Mouse (Mus musculus) stomach, embryonic 15.5 days (tissue): Measurements from ENCODE around the gene Ccn6. TPM values are rescaled to one million over a fixed set of nuclear protein-coding genes. Genes with fewer than 3 reads are reported as not detected.
"Not testable (repeated sequence)": the region's sequence is repeated elsewhere in the genome, so short reads cannot be mapped to it uniquely, and the experiment has no call there.

Experiments used
- ATAC-seq: fragments of 200-750 bp; cut with Nextera tagmentation; 2 replicates; pipeline ENCODE4 v1.8.0; 2017; ENCODE audit warnings: low read depth, moderate number of reproducible peaks, moderate TSS enrichment; ENCODE audit not compliant: insufficient read depth, low FRiP score
- H3K27ac ChIP-seq: fragments of 300-500 bp; sonication (generic); 2 replicates; pipeline ENCODE4 v1.5.1; 2015; ENCODE audit warnings: mild to moderate bottlenecking, inconsistent platforms
- H3K27me3 ChIP-seq: fragments of 300-500 bp; sonication (generic); replicated peaks from 2 replicates; pipeline ENCODE4 v1.6.1; 2015; ENCODE audit warnings: inconsistent platforms
- H3K36me3 ChIP-seq: fragments of 300-500 bp; sonication (generic); 2 replicates; pipeline ENCODE4 v1.6.1; 2015; ENCODE audit warnings: inconsistent platforms
- H3K4me1 ChIP-seq: fragments of 300-500 bp; sonication (generic); 2 replicates; pipeline ENCODE4 v1.6.1; 2015; ENCODE audit warnings: inconsistent platforms
- H3K4me2 ChIP-seq: fragments of 300-500 bp; sonication (generic); 2 replicates; pipeline ENCODE4 v1.6.1; 2015; ENCODE audit warnings: mild to moderate bottlenecking, inconsistent platforms
- H3K4me3 ChIP-seq: fragments of 300-500 bp; sonication (generic); replicated peaks from 2 replicates; pipeline ENCODE4 v1.5.1; 2015; ENCODE audit warnings: inconsistent platforms
- H3K9ac ChIP-seq: fragments of 300-500 bp; sonication (generic); 2 replicates; pipeline ENCODE4 v1.6.1; 2015; ENCODE audit warnings: inconsistent platforms
- H3K9me3 ChIP-seq: fragments of 300-500 bp; sonication (generic); 2 replicates; pipeline ENCODE4 v1.6.1; 2016; ENCODE audit warnings: inconsistent platforms
- WGBS: fragments of 180-500 bp; shearing (Covaris S2); methylation state at CpG from one replicate; pipeline ENCODE4 v1.1.7; 2015; 5-methylcytosine and 5-hydroxymethylcytosine counted together
- polyA plus RNA-seq: library from polyadenylated mRNA; unstranded; fragments of >200 nt; fragmentation: Nextera tagmentation; extraction: Ambion mirVana; gene quantifications from 2 replicates; pipeline ENCODE4 v1.2.1, GENCODE M21; 2015

The Ccn6 gene
- polyA plus RNA-seq, result 0.33 and 0.52 TPM in 2 replicates

DNA sequence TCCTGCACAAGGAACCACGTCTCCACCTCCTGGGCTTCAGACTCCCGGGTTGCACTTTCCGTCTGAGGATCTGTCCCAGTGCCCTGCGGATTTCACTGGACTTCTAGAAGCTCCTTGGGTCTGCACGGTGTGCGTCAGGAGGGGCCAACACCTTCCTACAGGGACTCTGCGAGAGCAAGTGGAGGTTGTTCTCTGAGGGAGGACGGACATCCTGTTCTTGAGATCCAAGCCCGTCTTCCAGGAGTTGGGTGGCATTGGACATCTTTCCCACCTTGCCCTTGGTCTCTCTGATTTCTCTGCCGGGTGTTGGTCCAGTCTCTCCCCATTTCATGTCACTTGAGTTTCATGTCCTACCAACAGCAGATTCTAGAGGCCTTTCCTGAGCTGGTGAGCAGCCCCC lies at the start of gene Ccn6:
TSS of gene Ccn6 (minus strand) at position 101 of the 400 bp plus-strand sequence.
- H3K4me3 ChIP-seq, result no peak within 1 kb of the TSS; the same call in 1 of the 2 replicates
- ATAC-seq, result no peak

DNA sequence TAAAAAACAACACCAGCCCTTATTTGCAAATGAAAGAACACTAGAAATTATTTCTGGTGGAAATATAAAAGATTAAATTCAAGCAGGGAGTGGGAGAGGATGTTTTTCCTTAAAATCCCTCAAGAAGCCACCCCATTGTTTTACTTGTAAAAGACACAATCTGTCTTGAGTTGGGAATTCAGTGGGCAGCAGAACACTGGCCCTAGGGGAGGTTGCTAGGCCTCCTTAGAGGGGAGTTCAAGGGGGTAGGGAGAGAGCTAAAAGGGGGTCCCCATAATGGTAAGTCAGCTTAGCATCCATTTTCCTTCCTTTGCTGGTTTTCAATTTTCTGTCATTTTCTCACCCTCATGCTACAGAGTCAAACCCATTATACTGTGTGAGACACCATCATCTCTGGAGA lies 46.4 kb upstream of the Ccn6 start:
- no peak for ATAC-seq

More for the DNA sequence above, at the start of gene Ccn6:
- peaks cover 10% of the 10 kb centered on the region; the same call in 1 of the 2 replicates for H3K4me1 ChIP-seq
- H3K27me3 ChIP-seq, result no peaks in the 10 kb centered on the region
- no peak within 1 kb of the TSS for H3K27ac ChIP-seq
- peak within 1 kb of the TSS; percentile 41 for H3K4me2 ChIP-seq
- H3K36me3 ChIP-seq, result no peaks in the 10 kb centered on the region
- no peaks in the 10 kb centered on the region for H3K9me3 ChIP-seq
- WGBS, result 80% methylated on average over 10 of the region's 10 CpGs
- H3K9ac ChIP-seq, result no peak within 1 kb of the TSS

DNA sequence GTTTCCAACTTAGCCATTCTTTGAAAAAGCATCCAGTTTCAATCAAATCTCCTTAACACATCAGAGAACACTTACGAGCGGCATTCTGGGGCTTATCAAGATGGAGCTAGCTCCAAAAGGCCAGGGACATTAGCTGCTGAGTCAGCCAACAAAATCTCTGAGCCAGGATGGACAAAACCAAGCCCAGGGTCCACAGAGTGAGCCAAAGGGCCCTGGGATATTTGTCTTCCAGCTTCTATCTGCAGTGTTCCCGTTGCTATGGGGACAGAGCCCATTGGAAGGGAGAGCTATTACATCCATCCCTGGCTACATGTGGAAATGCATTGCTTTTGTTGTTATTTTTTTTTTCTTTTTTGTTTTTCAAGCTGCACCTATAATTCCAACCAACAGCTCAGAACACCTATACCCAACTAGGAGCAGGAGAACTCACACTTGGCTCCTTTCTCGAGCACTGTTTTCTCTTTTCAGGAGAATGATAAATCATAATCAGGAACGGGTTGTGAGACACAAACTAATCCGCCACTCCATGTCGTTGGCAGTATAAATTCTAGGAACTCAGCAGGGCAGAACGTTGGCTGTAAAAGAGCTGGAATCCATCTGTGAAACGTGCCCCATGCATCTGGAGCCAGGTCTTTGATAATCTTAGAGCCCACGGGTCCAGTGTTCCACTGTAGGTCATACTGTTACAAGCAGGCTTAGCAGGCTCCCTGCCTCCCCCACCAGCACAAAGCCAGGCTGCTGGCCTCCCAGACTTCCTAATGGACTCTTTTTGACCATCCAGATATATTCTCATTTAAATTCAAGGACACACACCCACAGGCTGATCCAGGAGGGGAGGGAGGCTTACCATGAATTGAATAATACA lies 45.8 kb upstream of the Ccn6 start:
- H3K4me3 ChIP-seq, result no peak overlapping the region
- 56% methylated on average over 10 of the region's 10 CpGs for WGBS
- H3K4me2 ChIP-seq, result no peak overlapping the region
- H3K27ac ChIP-seq, result no peak overlapping the region
- H3K4me1 ChIP-seq, result no peaks in the 10 kb centered on the region
- no peaks in the 10 kb centered on the region for H3K27me3 ChIP-seq
- H3K36me3 ChIP-seq, result no peaks in the 10 kb centered on the region
- no peak overlapping the region for H3K9ac ChIP-seq
- H3K9me3 ChIP-seq, result 0 out of 2 replicates have a peak, but pooled peaks cover 3% of the 10 kb centered on the region
- ATAC-seq, result no peak

More for the DNA sequence above, 46.4 kb upstream of the Ccn6 start:
- no peaks in the 10 kb centered on the region for H3K36me3 ChIP-seq
- no peak overlapping the region for H3K4me3 ChIP-seq
- H3K9me3 ChIP-seq, result 0 out of 2 replicates have a peak, but pooled peaks cover under 1% of the 10 kb centered on the region
- H3K27me3 ChIP-seq, result no peaks in the 10 kb centered on the region
- no peak overlapping the region for H3K27ac ChIP-seq
- H3K4me1 ChIP-seq, result no peaks in the 10 kb centered on the region
- no peak overlapping the region for H3K4me2 ChIP-seq
- H3K9ac ChIP-seq, result no peak overlapping the region

DNA sequence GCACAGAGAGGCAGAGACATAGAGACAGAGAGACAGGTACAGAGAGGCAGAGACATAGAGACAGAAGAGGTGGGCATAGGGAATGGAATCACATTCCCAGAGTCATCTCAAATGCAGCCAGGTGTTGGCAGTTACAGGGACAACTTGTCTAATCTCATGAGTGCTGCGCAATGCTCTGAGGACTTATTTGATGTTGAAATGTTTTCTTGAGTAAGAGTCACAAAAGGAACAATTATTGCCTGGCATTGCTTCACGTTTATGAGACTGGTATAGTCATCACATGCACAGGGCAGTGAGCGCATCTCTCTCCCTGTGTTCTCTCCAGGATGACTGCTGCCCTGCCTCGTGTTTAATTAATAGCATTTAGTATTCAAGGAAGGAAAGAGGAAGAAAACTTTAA lies 45.1 kb upstream of the Ccn6 start:
- 77% methylated on average over 4 of the region's 4 CpGs for WGBS
- Histone ChIP-seq H3K4me2 (no peak overlapping the region), H3K9ac (no peak overlapping the region), H3K36me3 (no peaks in the 10 kb centered on the region), H3K4me1 (no peaks in the 10 kb centered on the region), H3K9me3 (0 out of 2 replicates have a peak, but pooled peaks cover 3% of the 10 kb centered on the region), H3K27ac (no peak overlapping the region), H3K27me3 (no peaks in the 10 kb centered on the region), H3K4me3 (no peak overlapping the region)
- ATAC-seq, result no peak

DNA sequence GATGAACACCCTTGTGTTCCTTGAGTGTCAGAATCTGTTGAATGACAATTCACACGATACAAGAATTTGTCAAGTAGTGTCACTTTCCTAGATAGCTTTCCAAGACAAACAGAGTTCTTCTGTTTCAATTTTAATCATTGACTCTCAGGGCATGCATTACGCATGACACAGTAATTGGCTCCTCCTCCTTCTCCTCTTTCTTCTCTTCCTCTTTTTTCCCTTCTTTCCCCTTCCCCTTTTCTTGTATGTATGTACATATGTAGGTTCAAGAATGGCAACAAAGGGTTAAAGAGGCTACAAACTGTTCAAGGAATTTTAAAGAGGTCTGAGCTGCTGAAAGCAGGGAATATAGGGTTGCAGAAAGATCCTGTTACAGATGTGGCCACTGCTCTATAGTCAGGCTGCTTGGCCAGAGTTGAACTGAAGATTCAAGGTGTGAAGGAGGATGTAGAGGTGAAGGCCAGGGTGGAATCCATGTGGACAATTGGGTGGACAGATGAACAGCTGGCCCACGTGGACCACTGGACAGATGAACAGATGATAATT lies 43.8 kb upstream of the Ccn6 start:
- no peaks in the 10 kb centered on the region for H3K4me1 ChIP-seq
- H3K36me3 ChIP-seq, result no peaks in the 10 kb centered on the region
- H3K4me2 ChIP-seq, result no peak overlapping the region
- H3K9me3 ChIP-seq, result 0 out of 2 replicates have a peak, but pooled peaks cover 3% of the 10 kb centered on the region
- no peaks in the 10 kb centered on the region for H3K27me3 ChIP-seq
- no peak for ATAC-seq
- H3K9ac ChIP-seq, result no peak overlapping the region
- WGBS, result 61% methylated on average over 3 of the region's 3 CpGs
- H3K4me3 ChIP-seq, result no peak overlapping the region
- no peak overlapping the region for H3K27ac ChIP-seq

DNA sequence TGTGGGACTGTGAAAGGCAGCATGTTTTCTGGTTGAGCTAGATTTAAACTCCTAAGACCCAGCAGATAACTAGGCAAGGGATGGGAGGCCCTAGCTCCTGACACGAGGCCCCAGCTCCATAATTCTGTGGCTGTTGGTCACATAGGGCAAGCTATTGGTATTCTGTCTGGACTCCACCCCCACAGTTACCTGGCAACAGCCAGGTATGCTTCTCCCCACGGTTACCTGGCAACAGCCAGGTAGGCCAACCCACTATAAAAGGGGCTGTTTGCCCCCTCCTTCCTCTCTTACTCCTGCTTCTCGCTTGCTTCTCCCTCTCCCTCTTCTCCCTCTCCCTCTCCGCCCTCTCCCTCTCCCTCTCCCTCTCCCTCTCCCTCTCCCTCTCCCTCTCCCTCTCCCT lies 38.9 kb upstream of the Ccn6 start:
- ATAC-seq, result no peak
- WGBS, result 51% methylated on average over 4 of the region's 4 CpGs
- no peaks in the 10 kb centered on the region for H3K27me3 ChIP-seq
- H3K36me3 ChIP-seq, result no peaks in the 10 kb centered on the region
- no peaks in the 10 kb centered on the region for H3K4me1 ChIP-seq
- H3K9me3 ChIP-seq, result 0 out of 2 replicates have a peak, but pooled peaks cover 3% of the 10 kb centered on the region
- no peak overlapping the region for H3K9ac ChIP-seq
- no peak overlapping the region for H3K4me2 ChIP-seq
- no peak overlapping the region for H3K27ac ChIP-seq
- no peak overlapping the region for H3K4me3 ChIP-seq

DNA sequence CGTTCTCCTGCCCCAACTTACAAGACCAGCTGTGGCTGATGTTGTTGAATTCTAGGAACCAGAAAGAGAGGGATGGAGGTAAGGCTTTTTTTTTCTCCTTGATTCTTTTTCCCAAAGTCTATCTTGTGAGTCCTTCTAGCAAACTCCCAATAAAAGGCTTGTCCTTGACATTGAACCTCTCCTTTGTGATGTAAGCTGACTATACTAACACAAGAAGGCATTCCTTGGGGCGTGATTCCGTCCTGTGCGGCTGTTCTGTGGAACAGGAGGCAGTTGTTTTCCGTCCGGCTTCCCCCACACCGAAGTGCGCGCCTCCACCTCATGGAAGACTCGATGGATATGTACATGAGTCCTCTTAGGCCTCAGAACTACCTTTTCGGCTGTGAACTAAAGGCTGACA lies 34.6 kb upstream of the Ccn6 start:
- H3K9ac ChIP-seq, ATAC-seq, H3K4me3 ChIP-seq, H3K27me3 ChIP-seq, H3K27ac ChIP-seq, H3K9me3 ChIP-seq, H3K4me2 ChIP-seq, H3K4me1 ChIP-seq, H3K36me3 ChIP-seq: not testable (repeated sequence)
- WGBS, result 92% methylated on average over 11 of the region's 11 CpGs

DNA sequence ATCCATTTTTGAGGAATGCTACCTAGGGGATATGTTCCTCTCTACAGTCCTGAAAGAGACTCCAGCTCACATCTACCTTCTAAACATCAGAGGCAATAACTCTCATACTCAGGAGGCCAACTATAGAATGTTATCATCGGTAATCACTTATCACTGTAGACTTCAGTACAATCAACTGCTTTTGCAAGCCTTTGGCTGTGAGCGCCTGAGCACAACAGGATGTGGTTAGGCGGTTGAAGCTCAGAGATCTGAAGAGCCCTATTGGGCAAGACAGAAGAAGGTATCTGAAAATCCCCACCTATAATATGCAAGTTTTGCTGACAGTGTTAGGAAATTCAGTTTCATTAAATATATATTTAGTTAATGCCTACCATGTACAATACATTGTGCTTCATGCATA lies 29.1 kb upstream of the Ccn6 start:
- H3K9me3 ChIP-seq, result no peaks in the 10 kb centered on the region
- no peak overlapping the region for H3K4me3 ChIP-seq
- H3K4me1 ChIP-seq, result no peaks in the 10 kb centered on the region
- no peaks in the 10 kb centered on the region for H3K27me3 ChIP-seq
- H3K36me3 ChIP-seq, result no peaks in the 10 kb centered on the region
- WGBS, result 87% methylated on average over 3 of the region's 3 CpGs
- no peak overlapping the region for H3K4me2 ChIP-seq
- ATAC-seq, result no peak
- H3K9ac ChIP-seq, result no peak overlapping the region
- no peak overlapping the region for H3K27ac ChIP-seq

DNA sequence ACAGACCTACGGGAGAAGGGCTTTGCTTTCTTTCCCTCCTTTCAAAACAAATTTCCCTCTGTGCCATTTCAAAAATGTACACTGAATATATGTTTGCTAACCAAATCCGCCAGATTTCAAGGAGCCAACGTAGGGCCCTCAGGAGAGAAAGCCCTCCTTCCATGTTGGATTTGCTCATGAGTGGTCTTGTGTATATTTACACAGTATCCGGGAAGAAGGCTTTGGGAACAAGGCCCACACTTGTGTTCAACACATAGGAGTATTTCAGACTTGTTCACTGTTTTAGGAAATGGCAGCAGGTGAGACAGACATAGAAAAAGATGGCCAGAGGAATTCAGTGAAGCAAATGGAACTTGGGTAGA lies 21.9 kb upstream of the Ccn6 start:
- H3K4me1 ChIP-seq, result no peaks in the 10 kb centered on the region
- H3K27me3 ChIP-seq, result no peaks in the 10 kb centered on the region
- WGBS, result 70% methylated on average over 4 of the region's 4 CpGs
- H3K27ac ChIP-seq, result no peak overlapping the region
- H3K36me3 ChIP-seq, result no peaks in the 10 kb centered on the region
- H3K9ac ChIP-seq, result no peak overlapping the region
- H3K9me3 ChIP-seq, result no peaks in the 10 kb centered on the region
- no peak overlapping the region for H3K4me2 ChIP-seq
- H3K4me3 ChIP-seq, result no peak overlapping the region
- ATAC-seq, result no peak

DNA sequence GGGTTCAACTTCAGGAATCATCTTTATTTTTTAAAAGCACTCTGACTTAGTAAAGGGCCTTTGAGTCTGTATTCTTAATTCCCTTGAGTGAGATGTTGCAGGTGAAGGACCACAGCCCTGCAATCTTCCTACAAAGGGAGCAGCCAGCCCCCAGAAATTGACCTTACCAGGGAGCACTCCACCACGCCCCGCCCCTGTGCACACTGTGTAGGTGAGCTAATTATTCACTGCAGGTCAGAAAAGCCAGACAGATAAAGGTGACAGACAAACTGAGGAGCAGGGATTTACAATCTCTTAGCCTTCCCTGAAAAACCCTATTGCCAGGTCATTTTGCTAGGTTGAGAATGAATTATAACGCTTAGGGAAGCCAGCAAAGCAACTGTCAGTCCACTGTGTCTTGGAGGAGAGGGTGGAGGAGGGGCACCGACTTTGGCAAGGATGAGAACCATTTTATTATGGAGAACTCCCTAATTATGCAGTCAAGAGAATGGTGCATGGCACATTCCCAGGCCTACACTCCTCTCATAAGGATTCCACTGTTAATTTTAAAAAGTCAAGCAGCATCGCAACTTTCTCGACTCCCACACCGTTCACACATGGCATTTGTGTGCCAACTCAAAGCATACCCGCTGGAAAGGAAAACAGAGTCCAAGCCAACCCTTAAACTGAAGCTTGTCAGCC lies 21.4 kb upstream of the Ccn6 start:
- WGBS, result 78% methylated on average over 8 of the region's 8 CpGs
- no peaks in the 10 kb centered on the region for H3K9me3 ChIP-seq
- H3K9ac ChIP-seq, result no peak overlapping the region
- ATAC-seq, result no peak
- no peak overlapping the region for H3K4me2 ChIP-seq
- H3K27me3 ChIP-seq, result no peaks in the 10 kb centered on the region
- no peaks in the 10 kb centered on the region for H3K4me1 ChIP-seq
- no peaks in the 10 kb centered on the region for H3K36me3 ChIP-seq
- H3K4me3 ChIP-seq, result no peak overlapping the region
- H3K27ac ChIP-seq, result no peak overlapping the region

DNA sequence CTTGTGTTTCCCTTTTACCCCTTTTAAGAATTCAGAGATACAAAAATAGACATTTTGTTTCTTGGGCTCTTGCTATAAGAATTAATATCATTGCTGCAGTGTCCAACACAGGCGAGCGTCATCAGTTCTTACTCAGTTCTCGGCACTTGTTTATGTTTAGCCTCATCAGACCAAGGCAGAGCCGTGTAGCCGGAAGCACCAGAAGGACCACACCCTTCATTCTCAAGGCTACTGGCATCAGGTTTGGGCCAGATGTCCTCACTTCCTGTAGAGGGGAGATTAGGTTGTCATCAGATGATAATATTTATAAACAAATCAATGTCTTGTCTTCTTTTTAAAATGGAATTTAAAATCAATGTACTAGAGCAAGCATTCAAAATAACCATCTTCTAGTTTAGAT lies 13.4 kb upstream of the Ccn6 start:
- Histone ChIP-seq H3K9ac (no peak overlapping the region), H3K4me3 (no peak overlapping the region), H3K36me3 (no peaks in the 10 kb centered on the region), H3K4me1 (no peaks in the 10 kb centered on the region; the same call in 1 of the 2 replicates), H3K27me3 (no peaks in the 10 kb centered on the region), H3K27ac (no peak overlapping the region), H3K9me3 (no peaks in the 10 kb centered on the region), H3K4me2 (no peak overlapping the region)
- WGBS, result 47% methylated on average over 5 of the region's 5 CpGs
- ATAC-seq, result no peak

DNA sequence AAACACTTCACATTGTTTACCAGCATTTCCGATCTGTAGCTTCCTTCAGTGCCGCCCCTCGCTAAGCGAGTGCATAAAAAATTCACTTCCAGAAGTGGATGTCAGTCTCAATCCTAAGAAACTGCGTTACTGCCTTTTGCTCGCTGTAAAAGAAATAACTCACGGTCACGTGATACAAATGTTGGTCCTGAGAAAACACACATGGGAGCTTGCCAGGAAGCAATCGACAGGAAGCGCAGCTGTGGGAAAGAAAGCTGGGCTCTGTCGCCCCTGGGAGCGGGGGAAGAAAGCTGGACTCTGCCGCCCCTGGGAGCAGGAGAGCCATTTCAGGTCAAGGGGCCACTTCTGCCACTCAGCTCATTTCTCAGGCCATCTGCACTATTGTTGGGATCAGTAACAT lies 9.5 kb upstream of the Ccn6 start:
- H3K9me3 ChIP-seq, result no peaks in the 10 kb centered on the region
- ATAC-seq, result no peak
- 17% methylated on average over 13 of the region's 13 CpGs for WGBS
- H3K27me3 ChIP-seq, result no peaks in the 10 kb centered on the region
- H3K4me2 ChIP-seq, result peak overlapping the region; percentile 86
- no peak overlapping the region for H3K9ac ChIP-seq
- no peaks in the 10 kb centered on the region for H3K36me3 ChIP-seq
- H3K4me1 ChIP-seq, result peaks cover 3% of the 10 kb centered on the region; the same call in 1 of the 2 replicates
- peak overlapping the region; percentile 90 for H3K27ac ChIP-seq
- H3K4me3 ChIP-seq, result no peak overlapping the region
